Mouse (Mus musculus): ENCODE data around the gene Sae1. TPM values are rescaled to one million over a fixed set of nuclear protein-coding genes. Genes with fewer than 3 reads are reported as not detected.

Sae1 gene
- polyA plus RNA-seq, 1 experiment from 2014 or later: 224 TPM

GRCm38 (mm10) chr7:16366669-16367068 is 20.9 kb downstream of the Sae1 start:
- Histone ChIP-seq H3K9me3 (ENCODE audit: control insufficient read depth, low read length) (no peaks in the 10 kb centered on the region), H3K36me3 (replicated peaks; ENCODE audit: control insufficient read depth, insufficient read depth) (peaks cover 95% of the 10 kb centered on the region), H3K4me1 (replicated peaks; ENCODE audit: control insufficient read depth, insufficient read depth, low read length) (no peaks in the 10 kb centered on the region), H3K4me2 (replicated peaks) (no peak overlapping the region), H3K4me3 (replicated peaks; ENCODE audit: low read length) (no peak overlapping the region), H3K27ac (no peak overlapping the region), H3K27me3 (ENCODE audit: control insufficient read depth, insufficient read depth, low read length) (no peaks in the 10 kb centered on the region), H3K9ac (no peak overlapping the region)
- ATAC-seq (ENCODE audit: low FRiP score): no peak
- no peak for DNase-seq (ENCODE audit: low spot score)
- 67% methylated on average over 4 of the region's 4 CpGs for WGBS

GRCm38 (mm10) chr7:16366133-16366646 is 21.4 kb downstream of the Sae1 start:
- H3K9ac ChIP-seq: no peak overlapping the region
- H3K27me3 ChIP-seq (ENCODE audit: control insufficient read depth, insufficient read depth, low read length): no peaks in the 10 kb centered on the region
- WGBS: 56% methylated on average over 10 of the region's 10 CpGs
- no peak overlapping the region for H3K27ac ChIP-seq
- no peak overlapping the region for H3K4me2 ChIP-seq (replicated peaks)
- H3K4me3 ChIP-seq (replicated peaks; ENCODE audit: low read length): no peak overlapping the region
- no peaks in the 10 kb centered on the region for H3K4me1 ChIP-seq (replicated peaks; ENCODE audit: control insufficient read depth, insufficient read depth, low read length)
- H3K36me3 ChIP-seq (replicated peaks; ENCODE audit: control insufficient read depth, insufficient read depth): peaks cover 93% of the 10 kb centered on the region
- ATAC-seq (ENCODE audit: low FRiP score) (no peak), DNase-seq (ENCODE audit: low spot score) (no peak)
- H3K9me3 ChIP-seq (ENCODE audit: control insufficient read depth, low read length): no peaks in the 10 kb centered on the region

GRCm38 (mm10) chr7:16364901-16365500 is 22.6 kb downstream of the Sae1 start:
- Histone ChIP-seq H3K9me3 (ENCODE audit: control insufficient read depth, low read length) (no peaks in the 10 kb centered on the region), H3K4me3 (replicated peaks; ENCODE audit: low read length) (no peak overlapping the region), H3K4me1 (replicated peaks; ENCODE audit: control insufficient read depth, insufficient read depth, low read length) (no peaks in the 10 kb centered on the region), H3K27me3 (ENCODE audit: control insufficient read depth, insufficient read depth, low read length) (no peaks in the 10 kb centered on the region), H3K27ac (0 out of 2 replicates have a peak overlapping the region, but pooled peaks have one; percentile 12), H3K9ac (no peak overlapping the region), H3K4me2 (replicated peaks) (no peak overlapping the region), H3K36me3 (replicated peaks; ENCODE audit: control insufficient read depth, insufficient read depth) (peaks cover 81% of the 10 kb centered on the region)
- ATAC-seq (ENCODE audit: low FRiP score) (peak; percentile 37; the same call in 1 of the 2 replicates), DNase-seq (ENCODE audit: low spot score) (no peak)
- WGBS: 15% methylated on average over 4 of the region's 4 CpGs

- Histone ChIP-seq H3K9ac (no peak overlapping the region), H3K36me3 (replicated peaks; ENCODE audit: control insufficient read depth, insufficient read depth) (peaks cover 75% of the 10 kb centered on the region), H3K9me3 (ENCODE audit: control insufficient read depth, low read length) (no peaks in the 10 kb centered on the region), H3K4me3 (replicated peaks; ENCODE audit: low read length) (no peak overlapping the region), H3K27me3 (ENCODE audit: control insufficient read depth, insufficient read depth, low read length) (no peaks in the 10 kb centered on the region), H3K4me2 (replicated peaks) (no peak overlapping the region), H3K4me1 (replicated peaks; ENCODE audit: control insufficient read depth, insufficient read depth, low read length) (no peaks in the 10 kb centered on the region), H3K27ac (no peak overlapping the region)
- no peak for DNase-seq (ENCODE audit: low spot score)
- no peak for ATAC-seq (ENCODE audit: low FRiP score)
- 77% methylated on average over 1 of the region's 1 CpGs for WGBS
These were observed 23.3 kb downstream of the Sae1 start for GRCm38 (mm10) chr7:16364319-16364718.

- Histone ChIP-seq H3K27me3 (ENCODE audit: control insufficient read depth, insufficient read depth, low read length) (no peaks in the 10 kb centered on the region), H3K9ac (no peak overlapping the region), H3K27ac (no peak overlapping the region), H3K9me3 (ENCODE audit: control insufficient read depth, low read length) (no peaks in the 10 kb centered on the region), H3K4me2 (replicated peaks) (no peak overlapping the region), H3K4me1 (replicated peaks; ENCODE audit: control insufficient read depth, insufficient read depth, low read length) (no peaks in the 10 kb centered on the region), H3K4me3 (replicated peaks; ENCODE audit: low read length) (no peak overlapping the region), H3K36me3 (replicated peaks; ENCODE audit: control insufficient read depth, insufficient read depth) (peaks cover 58% of the 10 kb centered on the region)
- DNase-seq (ENCODE audit: low spot score) (no peak), ATAC-seq (ENCODE audit: low FRiP score) (no peak)
- WGBS: 94% methylated on average over 3 of the region's 3 CpGs
These were observed 30.0 kb downstream of the Sae1 start for GRCm38 (mm10) chr7:16357602-16358001.

GRCm38 (mm10) chr7:16355854-16356594 is 31.6 kb downstream of the Sae1 start:
- no peaks in the 10 kb centered on the region for H3K27me3 ChIP-seq (ENCODE audit: control insufficient read depth, insufficient read depth, low read length)

GRCm38 (mm10) chr7:16349999-16350398 is 37.6 kb downstream of the Sae1 start:
- no peak for DNase-seq (ENCODE audit: low spot score)
- WGBS: 84% methylated on average over 5 of the region's 5 CpGs
- Histone ChIP-seq H3K9ac (no peak overlapping the region), H3K36me3 (replicated peaks; ENCODE audit: control insufficient read depth, insufficient read depth) (peaks cover 63% of the 10 kb centered on the region), H3K9me3 (ENCODE audit: control insufficient read depth, low read length) (no peaks in the 10 kb centered on the region), H3K4me1 (replicated peaks; ENCODE audit: control insufficient read depth, insufficient read depth, low read length) (no peaks in the 10 kb centered on the region), H3K4me2 (replicated peaks) (no peak overlapping the region), H3K27ac (no peak overlapping the region), H3K27me3 (ENCODE audit: control insufficient read depth, insufficient read depth, low read length) (no peaks in the 10 kb centered on the region), H3K4me3 (replicated peaks; ENCODE audit: low read length) (no peak overlapping the region)
- no peak for ATAC-seq (ENCODE audit: low FRiP score)

More at GRCm38 (mm10) chr7:16355854-16356594, 31.6 kb downstream of the Sae1 start:
- DNase-seq (ENCODE audit: low spot score) (no peak), ATAC-seq (ENCODE audit: low FRiP score) (no peak)
- Histone ChIP-seq H3K4me3 (replicated peaks; ENCODE audit: low read length) (no peak overlapping the region), H3K9me3 (ENCODE audit: control insufficient read depth, low read length) (no peaks in the 10 kb centered on the region), H3K36me3 (replicated peaks; ENCODE audit: control insufficient read depth, insufficient read depth) (peaks cover 65% of the 10 kb centered on the region), H3K27ac (no peak overlapping the region), H3K4me2 (replicated peaks) (no peak overlapping the region), H3K9ac (no peak overlapping the region), H3K4me1 (replicated peaks; ENCODE audit: control insufficient read depth, insufficient read depth, low read length) (no peaks in the 10 kb centered on the region)
- WGBS: over 99% methylated on average over 3 of the region's 3 CpGs

GRCm38 (mm10) chr7:16345297-16345696 is 42.3 kb downstream of the Sae1 start:
- no peak for ATAC-seq (ENCODE audit: low FRiP score)
- H3K4me3 ChIP-seq (replicated peaks; ENCODE audit: low read length): no peak overlapping the region
- no peaks in the 10 kb centered on the region for H3K27me3 ChIP-seq (ENCODE audit: control insufficient read depth, insufficient read depth, low read length)
- no peak overlapping the region for H3K4me2 ChIP-seq (replicated peaks)
- H3K9ac ChIP-seq: no peak overlapping the region
- no peaks in the 10 kb centered on the region for H3K4me1 ChIP-seq (replicated peaks; ENCODE audit: control insufficient read depth, insufficient read depth, low read length)
- H3K9me3 ChIP-seq (ENCODE audit: control insufficient read depth, low read length): no peaks in the 10 kb centered on the region
- H3K27ac ChIP-seq: no peak overlapping the region
- peaks cover 46% of the 10 kb centered on the region for H3K36me3 ChIP-seq (replicated peaks; ENCODE audit: control insufficient read depth, insufficient read depth)
- WGBS: 76% methylated on average over 4 of the region's 4 CpGs
- DNase-seq (ENCODE audit: low spot score): no peak

GRCm38 (mm10) chr7:16344598-16344997 is 43.0 kb downstream of the Sae1 start:
- H3K9me3 ChIP-seq (ENCODE audit: control insufficient read depth, low read length): no peaks in the 10 kb centered on the region
- DNase-seq (ENCODE audit: low spot score) (no peak), ATAC-seq (ENCODE audit: low FRiP score) (no peak)
- no peak overlapping the region for H3K9ac ChIP-seq
- no peaks in the 10 kb centered on the region for H3K27me3 ChIP-seq (ENCODE audit: control insufficient read depth, insufficient read depth, low read length)
- H3K36me3 ChIP-seq (replicated peaks; ENCODE audit: control insufficient read depth, insufficient read depth): peaks cover 39% of the 10 kb centered on the region
- H3K4me3 ChIP-seq (replicated peaks; ENCODE audit: low read length): no peak overlapping the region
- H3K4me2 ChIP-seq (replicated peaks): no peak overlapping the region
- H3K27ac ChIP-seq: no peak overlapping the region
- H3K4me1 ChIP-seq (replicated peaks; ENCODE audit: control insufficient read depth, insufficient read depth, low read length): no peaks in the 10 kb centered on the region
- 78% methylated on average over 3 of the region's 3 CpGs for WGBS
